Mouse (Mus musculus) urinary bladder, adult 2 months (tissue): Measurements from ENCODE around the gene 2010111I01Rik. TPM values are rescaled to one million over a fixed set of nuclear protein-coding genes. Genes with fewer than 3 reads are reported as not detected.
A peak's percentile ranks its signal among the peaks of the same experiment; 100 is the strongest.

ENCODE experiments used
- DNase-seq: peaks from one replicate; pipeline ENCODE4 v3.0.0; 2022; ENCODE audit warnings: low spot score
- polyA plus RNA-seq: library from polyadenylated mRNA; depleted of rRNA; stranded (reverse); fragments of >200 nt; gene quantifications from 2 replicates; pipeline ENCODE4 v1.2.3, GENCODE M21; 2012

Gene 2010111I01Rik
- polyA plus RNA-seq, 1 experiment = 374 TPM

DNA sequence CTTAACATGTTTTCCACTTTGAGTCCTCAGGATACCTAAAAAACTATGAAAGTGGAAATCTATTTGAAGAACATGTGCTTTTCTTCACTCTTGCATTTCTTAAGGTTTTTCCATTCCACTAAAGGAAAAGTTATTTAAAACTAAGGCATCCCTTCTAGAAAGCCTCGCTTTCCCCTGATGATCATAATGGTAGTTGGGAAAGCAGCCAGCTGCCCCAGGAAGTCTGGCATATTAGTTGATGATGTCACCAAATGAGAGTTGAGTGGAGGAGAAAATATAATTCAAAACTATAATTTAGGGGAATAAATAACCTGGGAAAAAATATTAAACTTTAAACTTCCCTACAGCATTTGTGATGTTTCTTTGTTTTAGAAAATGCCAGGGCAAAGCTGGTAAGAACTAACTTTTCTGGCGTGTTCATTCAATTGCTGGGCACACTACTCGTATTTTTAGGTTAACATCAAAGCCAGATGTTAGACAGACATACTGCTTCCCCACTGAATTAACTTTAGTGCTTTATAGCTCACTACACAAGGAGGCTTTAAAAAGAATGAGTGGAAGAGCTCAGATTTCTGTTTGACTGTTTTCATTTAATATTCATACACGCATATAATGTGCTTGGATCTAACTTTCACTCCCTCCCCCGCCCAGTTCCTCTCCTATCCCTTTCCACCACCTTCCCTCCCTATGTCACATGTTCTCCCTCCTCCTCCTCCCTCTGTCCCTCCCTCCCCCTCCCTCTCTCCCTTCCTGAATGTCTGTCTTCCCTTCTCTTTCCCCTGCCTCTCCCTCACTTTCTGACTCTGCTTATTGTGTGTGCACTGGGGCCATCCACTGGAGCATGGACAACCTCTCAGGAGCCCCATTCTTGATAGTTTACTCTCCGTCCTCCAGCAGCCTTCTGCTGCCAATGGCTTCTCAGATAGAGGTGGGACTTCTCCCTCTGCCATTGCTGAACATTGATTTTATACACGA, 58.8 kb downstream of the 2010111I01Rik start:
- DNase-seq = no peak

DNA sequence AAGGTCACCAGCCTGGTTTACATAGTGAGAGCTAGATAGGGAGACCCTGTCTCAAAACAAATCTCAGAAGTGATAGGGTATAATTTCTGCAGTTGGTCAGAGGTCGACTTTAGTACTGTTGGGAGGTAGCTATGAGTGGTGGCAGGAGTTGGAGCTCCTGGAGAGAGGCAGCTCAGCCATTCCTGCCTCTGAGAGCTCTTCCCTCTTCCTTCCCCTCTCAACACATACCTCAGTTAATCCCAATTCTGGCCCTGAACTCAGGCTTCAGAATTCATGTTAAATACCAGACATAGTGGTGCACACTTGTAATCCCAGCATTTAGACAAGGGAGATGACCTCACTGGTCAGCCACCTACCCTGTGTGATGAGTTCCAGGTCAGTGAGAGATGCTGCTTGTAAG, 65.3 kb downstream of the 2010111I01Rik start:
- no peak for DNase-seq

DNA sequence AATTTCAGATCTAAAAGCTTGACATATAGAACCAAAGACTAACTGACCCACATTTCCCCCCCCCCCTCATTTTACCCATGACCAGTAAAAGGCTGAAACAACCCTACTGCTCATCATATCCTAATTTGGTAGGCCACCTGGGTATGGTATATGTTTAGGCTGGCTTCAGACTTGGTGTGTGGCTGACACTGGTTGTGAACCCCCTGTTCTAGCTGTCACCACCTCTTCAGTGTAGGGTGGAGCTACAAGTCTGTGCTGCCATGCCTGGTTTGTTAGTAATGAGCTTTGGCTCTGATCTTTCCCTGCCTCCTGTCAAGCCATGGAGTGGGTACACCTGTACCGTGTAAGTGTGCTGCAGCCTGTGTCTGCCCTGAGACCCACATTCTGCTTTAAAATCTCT, 66.6 kb downstream of the 2010111I01Rik start:
- DNase-seq = no peak

DNA sequence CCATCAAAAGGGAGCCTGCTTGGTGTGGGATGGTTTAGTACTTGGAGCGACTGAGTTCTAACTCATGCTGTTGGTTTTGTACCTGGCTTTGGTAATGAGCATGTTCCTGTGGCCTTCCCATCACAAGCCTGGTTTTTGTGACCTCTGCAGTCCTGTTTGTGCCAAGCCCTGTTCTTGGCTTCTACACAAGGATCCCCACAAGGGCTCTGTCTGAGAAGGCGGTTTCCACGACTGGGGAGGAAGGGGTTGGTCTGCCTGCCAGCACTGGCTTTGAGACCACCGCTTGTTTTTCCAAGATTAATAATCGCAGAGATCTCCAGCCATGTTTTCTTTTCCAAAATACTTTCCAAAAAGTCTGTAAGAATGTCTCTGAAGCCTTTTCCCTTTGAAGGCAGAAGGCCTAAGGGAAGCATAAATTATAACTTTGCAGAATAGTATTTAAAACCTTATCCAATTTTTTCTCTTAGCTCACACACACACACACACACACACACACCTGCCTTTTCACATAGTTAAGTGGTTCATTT, 67.7 kb downstream of the 2010111I01Rik start:
- DNase-seq = no peak

DNA sequence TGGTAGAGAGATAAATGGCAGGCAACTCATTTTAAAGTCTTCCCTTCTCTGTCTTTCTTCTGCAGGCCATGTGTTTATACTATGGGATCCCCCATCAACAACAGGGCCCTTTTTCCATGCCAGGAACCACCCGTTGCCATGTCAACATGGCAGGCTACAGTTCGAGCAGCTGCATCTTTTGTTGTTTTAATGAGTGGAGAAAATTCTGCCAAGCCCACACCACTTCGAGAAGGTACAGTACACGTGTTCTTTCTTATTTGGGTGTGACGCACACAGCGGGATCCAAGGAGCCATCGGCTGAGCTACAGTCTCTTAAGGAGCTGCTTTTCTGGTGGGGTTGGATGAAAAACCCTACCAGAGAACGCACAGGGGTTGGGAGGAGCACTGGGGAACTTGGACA, 68.3 kb downstream of the 2010111I01Rik start:
- no peak for DNase-seq

DNA sequence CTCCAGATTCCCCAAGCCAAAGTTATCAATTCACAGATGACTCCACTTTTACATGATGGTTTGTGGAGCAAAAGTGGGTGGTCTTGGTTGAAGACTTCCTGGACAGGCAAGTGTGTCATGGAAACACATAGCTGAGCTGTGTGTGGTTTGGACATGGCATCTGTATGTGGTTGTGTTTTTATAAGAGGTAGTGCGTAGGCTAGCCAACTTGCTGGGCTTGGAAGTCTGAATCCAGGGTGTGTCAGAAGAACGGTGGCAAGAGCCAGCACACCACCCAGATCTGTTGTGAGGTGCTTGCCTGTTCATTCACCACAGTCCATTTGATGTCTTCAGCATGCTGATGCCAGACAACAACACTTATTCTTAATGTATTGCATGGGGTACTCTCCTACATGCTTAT, 68.7 kb downstream of the 2010111I01Rik start:
- no peak for DNase-seq

DNA sequence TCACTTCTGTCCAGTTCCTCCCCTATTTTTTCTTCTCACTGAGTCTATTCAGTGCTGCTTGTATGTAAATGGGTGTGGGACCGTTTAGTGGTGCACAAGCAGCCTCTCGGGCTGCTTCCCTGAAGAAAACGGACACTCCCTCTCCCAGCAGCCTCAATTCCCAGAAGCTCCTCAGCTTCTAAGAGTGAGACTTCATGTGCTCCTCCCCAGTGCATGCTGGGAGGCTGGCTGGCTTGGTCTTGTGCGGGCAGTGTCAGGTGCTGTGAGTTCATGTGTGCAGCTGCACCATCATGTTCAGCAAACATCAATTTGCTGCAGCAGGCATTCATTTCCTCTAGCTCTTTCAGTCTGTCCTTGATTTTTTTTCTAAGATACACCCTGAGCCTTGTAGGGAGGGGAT, 70.0 kb downstream of the 2010111I01Rik start:
- DNase-seq = no peak

DNA sequence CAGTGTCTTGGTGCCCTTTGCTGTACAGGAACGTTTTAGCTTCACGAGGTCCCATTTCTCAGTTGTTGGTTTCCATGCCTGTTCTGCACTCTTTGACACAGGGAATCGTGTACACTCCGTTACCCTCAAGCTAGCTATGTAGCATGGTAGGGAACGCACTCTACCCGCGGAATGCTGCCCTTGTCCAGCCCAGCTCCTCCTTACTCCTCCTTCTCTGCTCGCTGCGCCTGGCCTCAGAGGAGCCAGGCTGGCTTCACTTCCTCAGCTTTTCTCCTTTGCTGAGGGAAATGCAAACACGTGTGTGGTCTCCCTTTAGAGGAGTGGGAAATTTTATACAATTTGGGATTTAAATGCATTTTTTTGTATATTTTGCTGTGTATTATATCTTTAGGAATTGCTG, 73.2 kb downstream of the 2010111I01Rik start:
- DNase-seq = no peak

DNA sequence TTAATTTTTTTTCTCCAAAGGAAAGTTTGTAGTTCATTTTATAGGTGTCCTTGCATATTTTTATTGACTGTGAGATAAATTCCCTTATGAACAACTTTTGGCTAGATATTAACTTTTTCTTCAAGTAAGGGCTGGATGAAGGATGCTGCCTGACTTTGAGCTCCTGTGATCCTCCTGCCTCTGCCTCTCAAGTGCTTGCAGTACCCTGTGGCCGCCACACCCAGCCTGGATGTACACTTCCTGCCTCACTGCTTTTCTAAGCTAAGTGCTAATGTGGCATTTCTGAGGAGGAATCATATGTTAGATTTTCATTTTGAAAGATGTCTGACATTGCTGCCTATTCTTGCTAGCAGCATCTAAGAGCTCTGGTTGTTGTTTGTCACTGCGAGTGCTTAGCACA, 73.7 kb downstream of the 2010111I01Rik start:
- DNase-seq = no peak

DNA sequence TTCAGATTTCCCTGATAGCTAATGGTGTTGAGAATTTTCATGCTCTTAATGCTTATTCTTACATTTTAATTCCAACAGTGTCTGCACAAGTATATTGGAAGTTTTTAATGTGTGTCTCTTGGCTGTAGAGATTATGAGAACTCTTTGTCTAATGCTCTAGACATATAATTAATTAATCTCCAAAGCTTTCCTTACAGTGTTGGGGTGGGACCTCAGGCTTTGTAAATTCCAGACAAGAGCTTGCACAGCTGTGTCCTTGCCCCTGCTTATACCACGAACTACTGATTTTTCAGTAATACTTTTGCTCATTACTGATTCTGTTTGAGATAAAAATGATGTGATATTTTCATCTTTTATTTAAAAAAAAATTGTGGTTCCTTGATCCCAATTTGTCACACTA, 74.2 kb downstream of the 2010111I01Rik start:
- DNase-seq = no peak

DNA sequence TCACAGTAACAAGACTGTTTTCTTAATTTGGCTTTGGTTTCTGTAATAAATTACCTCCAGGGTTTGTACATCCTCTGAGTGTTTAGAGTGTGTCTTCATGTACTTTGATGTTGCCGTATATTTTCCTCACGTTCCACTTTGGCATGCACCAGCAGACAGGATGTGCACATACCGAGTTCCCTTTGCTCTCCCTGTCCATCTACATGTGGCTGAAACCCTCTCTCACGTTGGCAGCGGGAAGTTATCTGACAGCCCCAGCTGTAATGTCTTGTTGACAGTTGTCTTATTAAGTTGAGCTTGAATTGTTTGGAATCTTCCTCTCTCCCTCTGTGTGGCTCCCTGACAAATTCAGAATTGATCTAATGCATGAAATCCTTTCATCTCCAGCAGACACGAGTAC, 74.6 kb downstream of the 2010111I01Rik start:
- no peak for DNase-seq

DNA sequence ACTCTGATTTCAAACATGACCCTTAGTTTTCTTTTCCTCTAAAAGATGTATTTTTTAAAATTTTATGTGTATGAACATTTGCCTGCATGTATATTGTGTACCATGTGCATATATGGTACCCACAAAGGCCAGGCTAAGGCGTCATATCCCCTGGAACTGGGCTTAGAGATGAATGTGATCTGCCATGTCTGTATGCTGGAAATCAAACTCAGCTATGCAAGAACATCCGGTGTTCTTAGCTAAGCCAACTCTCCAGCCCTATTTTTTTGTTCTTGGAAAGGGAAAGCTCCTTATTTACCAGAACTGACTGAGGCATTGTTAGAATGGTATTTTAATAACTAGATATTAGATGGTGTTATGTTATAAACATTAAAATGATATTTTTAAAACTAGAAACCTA, 75.2 kb downstream of the 2010111I01Rik start:
- DNase-seq = no peak

DNA sequence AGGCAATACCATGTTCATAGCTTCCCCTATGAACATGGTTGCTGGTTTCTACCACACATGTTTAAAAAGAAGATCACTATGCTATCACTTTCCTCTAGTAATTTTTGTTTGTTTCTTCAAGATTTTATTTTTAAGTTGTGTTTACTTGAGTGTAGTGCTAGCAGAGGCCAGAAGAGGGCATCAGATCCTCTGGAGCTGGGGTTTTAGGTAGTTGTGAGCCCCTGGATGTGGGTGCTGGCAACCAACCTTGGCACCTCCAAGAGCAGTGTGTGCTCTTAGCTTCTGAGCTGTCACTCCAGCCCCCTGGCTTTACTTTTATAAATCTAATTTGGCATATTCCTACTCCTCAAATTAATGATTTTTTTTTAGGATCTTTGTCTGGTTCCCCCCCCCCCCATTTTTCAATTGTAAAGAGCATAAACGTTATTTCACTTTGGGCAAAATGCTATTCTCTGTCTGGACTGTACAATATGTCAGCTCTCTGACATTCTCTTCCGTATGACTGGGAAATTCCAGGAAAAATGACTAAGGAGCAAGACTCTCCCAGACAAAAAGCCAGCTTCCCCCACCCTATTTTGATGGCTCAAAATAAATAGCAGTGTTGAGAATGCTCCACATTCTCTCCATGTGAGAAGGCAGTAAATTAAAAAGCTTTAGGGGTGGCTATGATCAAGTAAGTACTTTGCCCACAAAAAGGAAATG, 81.0 kb downstream of the 2010111I01Rik start:
- no peak for DNase-seq

DNA sequence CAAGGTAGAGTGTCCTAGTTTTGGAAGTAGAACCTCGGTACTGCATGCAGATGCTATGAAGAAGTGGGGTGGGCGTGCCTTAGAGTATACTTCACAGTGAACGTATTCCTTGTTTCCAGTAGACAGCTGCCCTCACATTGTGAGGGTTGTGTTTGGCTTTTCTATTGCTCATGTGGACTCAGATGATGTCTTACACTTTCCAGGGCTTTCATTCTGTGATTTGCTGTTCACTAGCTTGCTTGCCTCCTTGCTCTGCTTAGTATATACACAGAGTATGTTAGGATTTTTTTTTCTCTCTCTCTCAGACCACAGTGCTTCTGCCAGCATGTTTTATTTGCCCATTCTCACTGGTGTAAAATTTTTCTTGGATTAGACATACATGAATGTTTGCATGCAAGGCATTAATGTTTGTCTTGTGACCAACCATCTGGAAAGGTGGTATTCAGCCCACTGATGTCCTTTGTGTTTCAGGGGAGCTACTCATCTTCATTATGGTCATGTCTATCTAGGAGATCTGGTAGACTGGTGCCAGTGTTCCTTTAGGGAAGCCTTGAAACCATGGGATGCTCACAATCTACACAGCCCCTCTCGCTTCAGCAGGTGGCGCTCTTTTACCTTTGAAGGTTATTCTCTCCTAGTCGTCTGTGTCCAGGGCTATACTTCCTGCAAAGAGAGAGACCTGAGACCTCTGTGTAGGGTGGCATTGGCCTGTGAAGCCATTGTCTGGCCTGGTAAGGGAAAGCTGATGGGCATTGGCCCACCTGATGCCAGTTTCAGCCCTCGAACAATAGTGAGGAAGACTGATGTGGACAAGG, 81.7 kb downstream of the 2010111I01Rik start:
- DNase-seq = peak; percentile 33

DNA sequence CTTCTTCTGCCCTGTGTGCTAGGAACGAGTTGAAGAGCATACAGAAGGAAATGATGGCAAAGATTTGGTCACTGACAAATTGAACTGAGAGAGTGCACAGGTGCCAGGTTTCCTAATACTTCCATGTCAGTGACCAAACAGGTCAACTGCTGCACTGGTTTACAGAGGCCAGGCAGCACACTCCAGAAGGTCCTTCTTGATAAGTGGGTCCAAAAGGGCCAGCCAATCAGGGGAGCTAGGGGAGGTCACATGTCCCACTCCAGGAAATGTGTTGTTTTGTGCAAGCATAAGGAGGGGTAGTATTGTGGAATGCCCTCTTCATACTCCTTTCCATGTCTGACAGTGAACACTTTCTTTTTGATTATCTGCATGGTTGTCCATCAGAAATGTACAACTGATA, 99.0 kb downstream of the 2010111I01Rik start:
- DNase-seq = no peak

DNA sequence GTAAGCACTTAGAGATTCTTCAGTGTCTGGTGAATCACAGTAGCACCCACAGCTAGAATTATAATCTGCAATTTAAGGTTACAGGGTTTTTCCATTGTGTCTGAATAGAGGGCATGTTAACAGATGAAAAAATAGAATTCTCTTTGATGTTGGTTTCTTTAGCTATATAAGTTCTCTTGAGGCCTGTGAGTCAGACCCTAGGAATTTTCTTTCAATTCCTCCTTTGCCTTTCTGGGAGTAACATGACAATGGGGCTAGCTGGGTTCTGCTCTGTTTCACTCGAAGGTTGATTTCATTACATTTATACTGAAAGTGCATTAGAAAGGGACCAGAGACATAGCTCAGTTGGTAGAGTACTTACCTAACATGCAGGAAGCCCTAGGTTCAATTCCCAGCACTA, 101.9 kb downstream of the 2010111I01Rik start:
- no peak for DNase-seq

DNA sequence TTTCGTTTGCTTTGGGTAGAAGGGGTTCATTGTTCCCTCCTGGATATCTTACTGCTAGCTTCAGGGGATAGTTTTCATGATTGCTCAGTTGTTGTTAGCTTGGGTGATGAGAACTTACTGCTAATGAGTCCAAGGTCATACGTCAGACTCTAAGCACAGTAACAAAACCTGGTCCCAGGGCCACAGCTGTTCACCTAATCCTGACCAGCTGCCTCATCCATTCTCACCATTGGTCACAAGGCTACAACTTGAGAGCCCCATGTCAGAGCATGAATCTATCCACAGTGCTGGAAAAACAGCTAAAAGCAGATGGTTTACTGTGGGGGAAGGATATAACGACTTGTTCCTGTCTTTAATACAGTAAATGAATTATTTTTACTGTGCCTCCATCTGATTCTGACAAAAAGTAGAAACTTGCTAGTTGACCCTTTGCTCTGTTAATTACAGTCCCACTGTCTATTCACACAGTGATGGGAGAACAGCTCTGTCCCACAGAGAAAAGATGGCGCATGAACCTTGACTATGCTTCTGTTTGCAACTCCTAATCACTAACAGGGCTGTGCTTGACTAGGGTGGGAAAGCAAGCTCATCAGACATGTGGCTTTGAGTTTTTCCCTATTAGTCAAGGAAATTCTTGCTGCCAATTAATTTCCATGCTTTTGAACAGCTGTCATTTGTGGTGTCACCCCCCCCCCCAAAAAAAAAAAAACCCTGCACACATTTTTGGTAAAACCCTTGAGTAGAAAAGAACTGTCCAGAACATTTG, 103.9 kb downstream of the 2010111I01Rik start:
- DNase-seq = no peak

DNA sequence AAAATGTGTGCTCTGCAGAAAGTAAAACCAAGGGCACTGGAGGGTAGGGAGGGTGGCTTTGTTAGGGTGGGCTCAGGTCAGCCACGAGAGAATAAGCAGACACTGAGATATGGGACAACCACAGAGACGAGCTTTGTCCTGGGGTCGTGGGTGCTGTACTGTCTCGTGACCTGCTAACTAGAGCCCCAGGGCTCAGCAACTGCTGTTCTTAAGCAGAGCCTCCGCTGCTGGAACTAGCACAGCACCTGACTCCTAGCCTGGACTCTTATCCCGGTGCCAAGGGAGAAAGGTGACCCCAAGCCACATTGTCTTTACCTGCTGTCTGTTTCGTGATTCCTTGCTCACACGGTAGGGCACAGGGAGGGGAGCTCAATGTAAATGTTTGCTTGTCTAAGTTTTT, 107.2 kb downstream of the 2010111I01Rik start:
- DNase-seq = no peak

DNA sequence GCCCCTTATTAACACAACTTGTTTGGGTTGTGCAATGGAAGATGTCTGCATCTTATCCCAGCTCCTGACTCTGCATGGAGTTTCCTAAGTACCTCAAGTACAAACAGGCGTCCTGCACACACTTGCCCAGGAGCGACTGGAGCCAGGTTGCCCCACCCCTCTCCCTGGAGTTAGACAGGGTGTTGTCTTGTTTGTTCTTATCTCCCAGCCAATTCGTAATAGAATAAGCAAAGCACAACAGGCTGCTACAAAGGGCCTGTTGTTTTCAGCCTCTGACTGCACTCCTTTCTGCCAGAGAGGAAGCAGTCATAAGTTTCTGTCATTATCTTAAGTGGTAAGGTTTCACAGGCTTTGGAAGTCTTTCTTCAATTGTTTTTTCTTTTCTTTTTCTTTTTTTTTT, 107.7 kb downstream of the 2010111I01Rik start:
- DNase-seq = no peak

DNA sequence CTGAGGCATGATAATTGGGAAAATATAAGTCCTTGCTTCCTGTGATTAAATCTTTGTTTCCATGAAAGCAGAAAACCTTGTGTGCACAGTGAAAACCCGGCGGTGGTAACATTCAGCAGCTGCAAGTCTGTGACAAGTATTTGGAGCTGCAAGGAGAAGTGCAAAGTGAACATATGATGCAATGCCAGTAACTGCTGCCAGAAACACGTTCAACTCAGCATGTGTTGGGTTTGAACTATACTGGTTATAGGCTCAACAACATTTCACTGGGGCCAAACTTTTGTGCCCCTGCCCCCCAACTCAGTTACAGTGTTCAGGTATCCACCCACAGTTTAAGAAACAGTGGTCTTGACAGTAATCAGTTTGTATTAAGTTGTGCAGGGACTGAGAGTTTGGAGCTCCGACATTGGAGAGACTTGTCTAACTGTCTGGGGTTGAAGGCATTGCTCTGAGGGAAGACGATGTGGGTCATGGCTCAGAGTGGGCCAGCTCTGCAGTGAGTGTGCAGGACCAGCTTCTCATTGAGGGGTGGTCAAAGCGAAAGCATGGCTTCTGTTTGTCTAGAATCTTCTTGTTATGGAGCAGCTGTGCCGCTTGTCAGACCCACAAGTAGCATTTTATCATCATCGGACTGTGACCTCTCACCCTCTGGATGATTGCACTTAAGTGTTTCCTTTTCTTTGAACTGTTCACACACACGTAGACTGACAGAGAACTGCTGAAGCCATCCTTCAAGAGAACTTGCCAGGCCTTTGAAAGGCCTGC, 109.4 kb downstream of the 2010111I01Rik start:
- no peak for DNase-seq

DNA sequence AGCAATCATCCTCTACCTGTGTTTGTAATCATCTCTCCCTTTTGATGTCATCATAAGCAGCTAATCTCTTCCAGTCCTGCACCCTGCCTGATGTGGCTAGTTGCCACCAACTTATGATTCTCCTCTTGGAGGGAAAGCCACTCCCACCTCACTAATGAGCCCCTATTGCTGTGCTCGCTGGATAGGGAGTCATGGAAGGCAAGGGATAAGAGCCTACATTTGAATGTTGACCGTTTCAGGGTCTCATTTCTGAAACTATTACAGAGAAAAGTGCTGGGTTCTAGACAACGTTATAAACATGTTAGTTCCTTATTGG, 109.9 kb downstream of the 2010111I01Rik start:
- no peak for DNase-seq
